Mouse (Mus musculus) lung, postnatal 14 days (tissue): ENCODE measurements at regions not wholly inside any gene's neighbourhood (a gene's known extent, or its start where the extent isn't known, plus 50 kb on each side); places are given as distances from the start of the nearest gene placed in this dataset.

Experiments used
- DNase-seq: peaks from one replicate; pipeline ENCODE4 v3.0.0; 2021

DNA sequence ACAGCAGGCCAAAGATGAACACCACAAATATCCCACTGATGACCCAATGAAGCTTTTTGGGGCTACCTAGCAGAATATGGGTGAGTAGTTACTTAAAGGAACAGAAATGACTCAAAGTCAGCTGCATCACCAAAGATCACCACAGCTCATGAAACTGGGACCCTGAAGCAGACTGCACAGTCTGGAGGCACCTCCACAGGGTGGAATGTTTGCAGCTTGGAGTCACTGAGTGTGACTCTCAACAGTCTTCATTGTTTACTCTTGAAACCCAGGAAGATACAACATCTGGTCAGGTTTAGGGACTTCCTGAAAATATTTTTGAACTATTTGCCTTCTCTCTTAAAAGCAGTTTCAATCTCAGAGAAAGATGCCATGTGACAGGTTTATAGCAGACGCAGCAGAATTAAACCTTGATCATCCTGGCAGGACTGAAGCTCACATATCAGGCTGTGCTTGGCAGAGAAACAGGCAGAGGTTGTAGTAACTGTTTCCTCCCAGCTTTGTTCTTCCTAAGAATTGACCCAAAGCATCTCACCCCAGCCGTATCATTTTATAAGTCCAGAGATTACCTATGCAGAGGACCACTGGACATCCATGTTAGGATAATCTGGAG is 944.1 kb upstream of the Adgrl4 start:
- DNase-seq = no peak

GRCm38 (mm10) chr3:150530966-150531365 is 906.7 kb upstream of the Adgrl4 start:
- no peak for DNase-seq

GRCm38 (mm10) chr3:150543118-150543517 is 894.6 kb upstream of the Adgrl4 start:
- DNase-seq = no peak

DNA sequence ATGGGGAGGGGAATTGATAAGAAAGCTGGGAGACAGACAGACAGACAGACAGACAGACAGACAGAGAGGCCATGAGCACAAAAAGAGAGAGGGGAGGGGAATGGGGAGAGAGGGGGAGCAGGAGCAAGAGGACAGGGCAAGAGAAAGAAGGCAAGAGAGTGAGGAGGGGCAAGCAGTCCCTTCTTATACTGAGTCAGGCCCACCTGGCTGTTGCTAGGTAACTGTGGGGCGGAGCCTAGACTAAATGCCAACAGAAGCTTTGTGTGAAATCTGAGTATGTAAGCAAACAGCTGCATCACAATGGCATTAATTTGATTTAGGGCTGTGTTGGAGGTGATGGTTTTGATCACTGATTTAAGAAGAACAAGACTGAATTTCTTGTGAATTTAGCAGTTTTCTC is 849.2 kb upstream of the Adgrl4 start:
- DNase-seq = no peak

- no peak for DNase-seq
Observed at GRCm38 (mm10) chr3:150590978-150591377, 846.7 kb upstream of the Adgrl4 start.

GRCm38 (mm10) chr3:150603400-150604095 is 834.1 kb upstream of the Adgrl4 start:
- DNase-seq = no peak

DNA sequence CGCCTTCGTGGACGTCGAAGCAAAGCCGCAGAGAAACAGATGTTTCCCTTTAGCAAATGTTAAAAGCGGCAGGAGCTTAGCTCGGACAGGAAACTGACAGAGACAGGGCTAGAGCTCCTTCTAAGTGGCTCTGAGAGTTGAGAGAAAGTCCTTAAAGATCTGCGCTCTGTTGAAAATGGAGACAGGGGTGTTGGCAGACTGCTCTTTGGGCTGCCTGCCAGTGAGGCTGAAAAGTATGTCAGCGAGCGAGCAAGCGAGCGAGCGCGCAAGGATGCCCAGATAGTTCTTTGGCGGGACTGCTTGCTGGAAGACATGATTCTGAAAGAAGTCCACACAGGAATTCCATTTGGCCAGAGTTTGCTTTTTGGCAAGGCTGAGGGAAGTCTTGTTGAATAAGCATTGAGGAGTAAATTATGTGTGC is 827.0 kb upstream of the Adgrl4 start:
- DNase-seq = peak; percentile 79

DNA sequence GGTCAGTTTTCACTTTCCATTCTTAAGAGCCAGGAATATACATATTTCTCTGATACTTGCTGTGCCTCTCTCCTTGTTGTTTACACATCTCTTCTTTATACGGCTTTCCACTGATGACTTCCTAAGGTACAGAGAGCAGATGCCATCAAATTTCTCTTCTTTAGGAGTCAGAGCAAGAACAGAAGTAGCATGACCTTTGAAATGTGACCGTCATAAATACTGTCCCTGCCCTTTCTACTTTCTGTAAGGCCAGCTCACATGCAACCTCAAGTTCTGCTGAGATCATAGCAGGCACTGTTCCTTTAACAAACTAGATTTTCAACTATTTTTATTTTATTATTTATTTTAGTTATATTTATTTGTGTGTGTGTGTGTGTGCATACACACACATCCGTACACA is 800.1 kb upstream of the Adgrl4 start:
- DNase-seq = no peak

DNA sequence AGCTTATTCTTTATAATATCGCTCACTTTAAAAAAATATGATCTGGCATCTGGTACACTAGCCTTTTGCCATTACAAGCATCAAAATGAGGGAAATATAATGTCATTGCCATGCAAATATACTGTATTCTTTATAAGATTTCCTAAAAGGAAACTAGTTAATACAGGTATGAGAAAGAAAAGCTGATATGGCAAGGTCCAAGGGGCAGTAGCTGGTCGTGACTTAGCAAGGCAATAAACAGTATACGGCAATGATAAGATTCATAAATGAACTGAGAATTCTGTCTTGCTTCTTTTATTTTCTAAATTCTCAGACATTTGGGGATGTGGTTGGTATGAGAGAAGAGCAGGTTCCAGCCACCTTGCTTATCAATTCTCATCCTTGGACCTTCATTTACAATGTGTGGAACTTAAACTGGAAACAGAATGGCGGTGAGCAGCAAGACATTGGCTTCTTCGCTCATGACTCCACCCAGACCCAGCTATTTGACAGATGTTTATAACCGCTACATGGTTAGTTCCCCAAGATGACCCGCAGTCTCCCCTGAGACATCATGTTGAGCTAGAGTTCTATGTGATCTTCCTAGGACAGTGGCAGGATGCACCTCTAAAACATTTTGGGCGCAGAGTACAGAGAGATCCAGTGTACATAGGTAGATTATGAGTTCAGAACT is 797.5 kb upstream of the Adgrl4 start:
- DNase-seq = no peak

- no peak for DNase-seq
Observed at GRCm38 (mm10) chr3:150648040-150648439, 789.6 kb upstream of the Adgrl4 start.

- peak; percentile 16 for DNase-seq
Observed at GRCm38 (mm10) chr3:150649783-150650565, 787.7 kb upstream of the Adgrl4 start.

DNA sequence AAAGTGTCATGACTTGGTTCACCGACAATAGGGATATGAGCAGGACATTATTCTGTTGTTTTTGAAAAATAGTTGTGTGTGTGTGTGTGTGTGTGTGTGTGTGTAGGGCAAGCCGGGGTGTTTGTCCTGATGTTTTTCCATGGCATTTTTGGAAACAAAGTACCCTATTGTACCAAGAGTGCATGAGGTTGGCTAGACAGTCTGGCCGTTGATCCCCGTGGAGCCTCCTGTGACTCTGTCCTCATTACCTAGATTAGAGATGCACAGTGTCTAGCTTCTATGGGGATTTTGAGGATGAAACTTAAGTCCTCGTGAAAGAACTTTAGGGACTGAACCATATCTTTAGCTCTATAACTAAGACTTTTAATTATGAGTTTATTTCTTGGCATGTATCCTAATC is 741.9 kb upstream of the Adgrl4 start:
- no peak for DNase-seq

GRCm38 (mm10) chr3:150699990-150700389 is 737.7 kb upstream of the Adgrl4 start:
- DNase-seq = no peak
